Mouse (Mus musculus) megakaryocyte, embryonic 14.5 days (primary cell): ENCODE results near the gene Rundc3a.

Experiments
- FLI1 ChIP-seq: IDR thresholded peaks from 2 replicates; pipeline ENCODE4 v1.6.1; 2012; ENCODE audit warnings: low read length, inconsistent platforms, mixed read lengths
- GATA1 ChIP-seq: IDR thresholded peaks from 3 replicates; pipeline ENCODE4 v1.6.1; 2012; ENCODE audit warnings: mixed read lengths, low read length, inconsistent platforms, borderline replicate concordance

GRCm38 (mm10) chr11:102435754-102436470 is 42.7 kb downstream of the Rundc3a start:
- TF ChIP-seq FLI1 (no peak), GATA1 (no peak)
